Mouse (Mus musculus) megakaryocyte, embryonic 14.5 days (primary cell): Measurements from ENCODE around the gene Rps19. TPM values are rescaled to one million over a fixed set of nuclear protein-coding genes. Genes with fewer than 3 reads are reported as not detected.

Experiments
- H3K27me3 ChIP-seq: replicated peaks from 2 replicates; pipeline ENCODE3; 2012; ENCODE audit warnings: inconsistent platforms
- H3K36me3 ChIP-seq: replicated peaks from 2 replicates; pipeline ENCODE3; 2012; ENCODE audit warnings: low read length, inconsistent platforms, mixed read lengths
- H3K4me1 ChIP-seq: 2 replicates; pipeline ENCODE4 v1.6.1; 2012; ENCODE audit warnings: inconsistent platforms
- H3K4me3 ChIP-seq: replicated peaks from 2 replicates; pipeline ENCODE3; 2012; ENCODE audit warnings: moderate library complexity, mild to moderate bottlenecking, inconsistent platforms
- H3K9me3 ChIP-seq: 2 replicates; pipeline ENCODE4 v1.6.1; 2012; ENCODE audit warnings: inconsistent platforms
- FLI1 ChIP-seq: IDR thresholded peaks from 2 replicates; pipeline ENCODE4 v1.6.1; 2012; ENCODE audit warnings: low read length, inconsistent platforms, mixed read lengths
- GATA1 ChIP-seq: IDR thresholded peaks from 3 replicates; pipeline ENCODE4 v1.6.1; 2012; ENCODE audit warnings: mixed read lengths, low read length, inconsistent platforms, borderline replicate concordance
- polyA plus RNA-seq: library from polyadenylated mRNA; stranded (reverse); fragments of >175 nt; gene quantifications from 2 replicates; pipeline ENCODE4 v1.2.3, GENCODE M21; 2012; ENCODE audit warnings: low replicate concordance; ENCODE audit not compliant: insufficient read depth

Gene Rps19
- polyA plus RNA-seq, 1 experiment = 2,463 TPM

DNA sequence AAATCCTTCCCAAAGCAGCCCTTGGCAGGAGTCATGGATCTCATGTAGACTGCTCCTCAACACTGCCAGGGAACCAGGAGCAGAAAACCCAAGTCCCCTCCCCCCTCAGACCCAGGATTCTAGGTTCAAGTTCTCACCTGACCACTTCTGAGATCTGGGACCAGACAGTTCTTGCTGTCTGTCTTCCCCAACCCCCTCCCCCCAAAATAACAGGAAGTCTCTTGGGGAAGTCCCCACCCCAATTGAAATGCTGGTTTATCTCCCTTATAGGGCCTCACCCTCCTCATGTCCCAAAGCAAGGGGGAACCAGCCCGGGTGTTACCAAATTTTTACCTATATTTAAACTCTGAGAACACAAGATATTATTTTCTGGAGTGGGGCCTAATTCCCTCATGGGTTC lies 17.7 kb downstream of the Rps19 start:
- TF ChIP-seq FLI1 = no peak
- no peak for TF ChIP-seq GATA1
- H3K9me3 ChIP-seq = no peaks in the 10 kb centered on the region
- peaks cover 15% of the 10 kb centered on the region for H3K36me3 ChIP-seq
- no peaks in the 10 kb centered on the region for H3K27me3 ChIP-seq
- H3K4me1 ChIP-seq = peaks cover 52% of the 10 kb centered on the region
- no peak overlapping the region for H3K4me3 ChIP-seq

DNA sequence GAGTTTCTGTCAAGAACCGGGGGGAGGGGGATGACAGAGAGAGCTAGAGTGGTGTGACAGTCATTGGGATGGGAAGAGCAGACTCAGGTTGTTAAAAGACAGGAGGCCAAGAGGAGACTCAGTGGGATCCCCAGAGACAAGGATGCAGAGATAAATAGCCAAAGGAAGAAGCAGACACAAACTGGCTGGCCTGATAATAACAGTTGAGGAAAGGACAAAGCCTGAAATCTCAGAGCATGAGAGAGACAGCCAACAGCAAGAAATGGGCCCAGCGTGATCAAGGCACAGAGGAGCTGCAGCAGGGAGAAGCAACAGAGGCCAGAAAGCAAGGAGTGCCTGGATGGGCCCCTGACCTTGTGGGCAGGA lies 18.1 kb downstream of the Rps19 start:
- Histone ChIP-seq H3K36me3 (peaks cover 19% of the 10 kb centered on the region), H3K4me3 (peak overlapping the region; percentile 98), H3K4me1 (peaks cover 53% of the 10 kb centered on the region), H3K9me3 (no peaks in the 10 kb centered on the region), H3K27me3 (no peaks in the 10 kb centered on the region)
- no peak for TF ChIP-seq FLI1
- no peak for TF ChIP-seq GATA1

DNA sequence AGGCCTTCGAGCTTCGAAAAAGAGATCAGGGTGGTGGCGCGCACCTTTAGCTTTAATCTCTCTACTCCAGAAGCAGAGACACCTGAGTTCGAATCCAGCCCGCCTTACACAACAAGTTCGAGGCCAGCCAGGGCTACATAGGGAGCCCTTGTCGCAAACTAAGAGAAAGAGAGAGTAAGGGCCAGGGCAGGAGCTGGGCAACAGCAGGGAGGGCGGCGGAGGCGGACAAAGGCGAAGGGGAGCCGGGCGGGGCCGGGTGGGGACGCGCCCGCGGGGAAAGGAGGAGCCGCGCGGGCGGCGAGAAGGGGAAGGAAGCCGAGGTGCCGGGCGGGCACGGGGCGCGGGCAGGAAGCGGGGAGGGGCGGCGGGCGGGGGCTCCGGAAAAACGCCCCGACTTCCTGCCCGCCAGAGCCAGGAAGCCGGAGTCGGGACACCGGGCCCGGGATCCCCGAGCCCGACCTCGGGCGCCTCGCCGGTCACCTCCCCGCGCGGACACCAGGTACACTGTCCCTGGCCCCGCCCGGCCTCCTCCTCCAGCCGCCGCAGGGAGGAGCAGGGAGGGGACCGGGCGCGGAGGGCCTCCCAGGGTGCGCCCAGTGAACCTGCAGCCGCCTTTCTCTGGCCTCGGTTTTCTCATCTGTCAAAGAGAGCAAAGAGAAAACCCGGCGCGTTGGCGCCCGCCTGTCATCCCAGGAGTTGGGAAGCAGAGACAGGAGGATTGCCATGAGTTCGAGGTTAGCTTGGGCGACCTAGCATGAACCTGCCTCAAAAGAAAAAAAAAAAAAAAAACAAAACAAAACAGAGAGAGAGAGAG lies 18.7 kb downstream of the Rps19 start, which contains the start of gene Arhgef1:
Arhgef1 (plus strand) TSS at position 283 of the 814 bp plus-strand sequence.
- TF ChIP-seq FLI1 (no peak), GATA1 (no peak)
- Histone ChIP-seq H3K4me3 (peak within 1 kb of the TSS; percentile 98), H3K4me1 (peaks cover 53% of the 10 kb centered on the region), H3K9me3 (no peaks in the 10 kb centered on the region), H3K36me3 (peaks cover 25% of the 10 kb centered on the region), H3K27me3 (no peaks in the 10 kb centered on the region)

DNA sequence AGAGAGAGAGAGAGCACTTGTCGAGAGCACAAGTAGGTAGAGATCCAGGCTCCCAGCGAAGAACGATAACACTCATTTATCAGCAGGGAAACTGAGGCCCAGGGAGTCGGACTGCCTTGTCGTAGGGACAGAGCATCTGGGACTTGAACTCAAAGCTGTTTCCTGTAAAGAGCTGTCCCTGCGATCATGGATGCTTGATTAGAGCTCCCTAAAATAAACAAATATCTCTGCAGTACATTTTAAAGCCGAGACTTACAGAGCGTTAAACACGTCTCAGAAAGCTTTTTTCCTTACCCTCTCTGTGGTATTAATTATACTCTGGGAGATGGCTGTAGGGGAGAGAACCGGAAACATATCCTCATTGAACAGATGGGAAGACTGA lies 19.3 kb downstream of the Rps19 start:
- H3K27me3 ChIP-seq = no peaks in the 10 kb centered on the region
- H3K4me3 ChIP-seq = peak overlapping the region; percentile 98
- peaks cover 57% of the 10 kb centered on the region for H3K4me1 ChIP-seq
- no peak for TF ChIP-seq GATA1
- no peak for TF ChIP-seq FLI1
- H3K36me3 ChIP-seq = peaks cover 31% of the 10 kb centered on the region
- no peaks in the 10 kb centered on the region for H3K9me3 ChIP-seq

DNA sequence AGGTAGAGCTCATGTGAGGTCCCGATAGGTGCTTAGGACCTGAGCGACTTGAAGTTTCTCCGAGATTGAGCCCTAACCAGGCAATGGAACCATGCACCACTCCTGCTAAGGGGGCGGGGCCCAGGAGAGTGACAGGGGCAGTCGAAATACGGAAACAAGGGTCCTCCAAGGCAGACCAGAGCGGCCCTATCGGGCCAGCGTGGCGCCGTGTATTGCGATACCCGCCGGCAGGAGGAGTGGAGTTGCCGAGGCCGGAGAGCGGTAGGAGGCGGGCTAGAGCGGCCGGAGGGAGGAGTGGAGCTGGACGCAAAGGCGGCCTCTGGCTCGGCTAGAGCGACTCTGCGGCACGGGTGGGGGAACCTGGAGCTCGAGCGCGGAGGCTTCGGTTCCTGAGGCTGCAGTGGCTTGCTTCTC lies 19.9 kb downstream of the Rps19 start:
- Histone ChIP-seq H3K36me3 (peaks cover 37% of the 10 kb centered on the region), H3K27me3 (no peaks in the 10 kb centered on the region), H3K4me3 (peak overlapping the region; percentile 98), H3K9me3 (no peaks in the 10 kb centered on the region), H3K4me1 (peaks cover 58% of the 10 kb centered on the region)
- TF ChIP-seq GATA1 (no peak), FLI1 (no peak)

DNA sequence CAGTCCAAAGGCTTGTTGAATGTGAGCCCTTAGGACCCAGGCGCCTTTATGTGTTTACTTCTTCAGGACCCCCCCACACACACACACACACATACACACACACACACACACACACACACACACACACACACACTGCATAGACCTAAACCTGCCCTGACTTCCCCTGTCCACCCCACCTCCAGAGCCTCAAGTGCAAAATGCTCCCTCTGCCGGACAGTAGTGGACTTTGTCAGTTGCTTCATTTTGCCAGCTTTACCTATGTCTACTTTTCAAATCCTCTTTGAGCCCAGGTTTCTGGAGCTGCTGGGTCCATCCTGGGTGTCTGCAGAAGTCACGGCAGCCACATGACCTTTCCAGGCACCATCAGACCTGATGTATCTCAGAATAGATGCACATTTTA lies 20.8 kb downstream of the Rps19 start:
- H3K4me1 ChIP-seq = peaks cover 58% of the 10 kb centered on the region
- H3K27me3 ChIP-seq = no peaks in the 10 kb centered on the region
- no peaks in the 10 kb centered on the region for H3K9me3 ChIP-seq
- H3K36me3 ChIP-seq = peaks cover 46% of the 10 kb centered on the region
- peak overlapping the region; percentile 98 for H3K4me3 ChIP-seq
- no peak for TF ChIP-seq FLI1
- no peak for TF ChIP-seq GATA1

DNA sequence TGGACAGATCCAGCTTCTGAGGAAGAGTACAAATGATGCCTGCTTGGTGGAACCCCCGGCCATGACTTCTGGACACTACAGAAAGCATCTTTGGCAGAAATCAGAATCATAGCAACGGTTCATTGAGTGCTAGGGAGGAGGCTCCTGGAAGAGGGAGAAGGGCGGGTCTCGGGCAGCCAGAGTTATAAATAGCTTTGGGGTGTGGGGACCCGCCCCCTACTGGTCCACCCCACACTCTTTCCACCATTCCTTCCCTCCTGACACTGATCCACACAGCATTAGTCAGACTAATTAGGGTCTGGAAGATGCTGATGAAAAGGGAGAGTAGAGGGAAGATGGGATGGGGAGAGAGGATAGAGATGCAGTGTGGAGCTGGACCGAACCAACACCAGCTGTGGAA lies 22.4 kb downstream of the Rps19 start:
- Histone ChIP-seq H3K4me1 (peaks cover 53% of the 10 kb centered on the region), H3K36me3 (peaks cover 60% of the 10 kb centered on the region), H3K4me3 (peak overlapping the region; percentile 29), H3K27me3 (no peaks in the 10 kb centered on the region), H3K9me3 (no peaks in the 10 kb centered on the region)
- TF ChIP-seq GATA1 (no peak), FLI1 (no peak)

DNA sequence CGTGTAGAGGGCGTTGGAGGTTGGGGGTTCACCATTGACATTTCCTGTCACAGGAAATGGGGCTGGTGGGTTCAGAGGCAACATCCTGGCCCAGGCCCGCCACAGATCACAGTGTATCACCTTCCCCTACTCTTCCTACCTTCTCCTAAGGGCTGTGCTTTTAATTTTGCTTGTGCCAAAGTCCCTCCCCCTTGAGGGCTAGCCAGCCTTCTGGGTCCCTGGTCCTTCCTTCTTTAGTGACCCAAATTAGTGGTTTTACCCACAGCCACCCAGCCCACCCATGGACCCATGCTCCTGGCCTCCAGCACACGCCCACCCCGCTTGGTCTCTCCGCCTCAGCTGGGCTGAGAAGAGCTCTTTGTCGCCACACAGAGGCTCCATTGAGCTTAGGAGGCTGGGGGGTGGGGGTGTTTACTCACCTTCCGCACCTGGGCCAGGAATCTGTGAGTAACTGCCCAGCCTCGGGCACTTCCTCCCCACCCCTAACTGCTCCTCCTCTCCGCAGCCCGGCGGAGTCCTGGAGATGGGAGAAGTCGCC lies 23.1 kb downstream of the Rps19 start:
- Histone ChIP-seq H3K4me1 (peaks cover 54% of the 10 kb centered on the region), H3K4me3 (peak overlapping the region; percentile 18), H3K27me3 (no peaks in the 10 kb centered on the region), H3K9me3 (no peaks in the 10 kb centered on the region), H3K36me3 (peaks cover 68% of the 10 kb centered on the region)
- TF ChIP-seq GATA1 = no peak
- no peak for TF ChIP-seq FLI1

DNA sequence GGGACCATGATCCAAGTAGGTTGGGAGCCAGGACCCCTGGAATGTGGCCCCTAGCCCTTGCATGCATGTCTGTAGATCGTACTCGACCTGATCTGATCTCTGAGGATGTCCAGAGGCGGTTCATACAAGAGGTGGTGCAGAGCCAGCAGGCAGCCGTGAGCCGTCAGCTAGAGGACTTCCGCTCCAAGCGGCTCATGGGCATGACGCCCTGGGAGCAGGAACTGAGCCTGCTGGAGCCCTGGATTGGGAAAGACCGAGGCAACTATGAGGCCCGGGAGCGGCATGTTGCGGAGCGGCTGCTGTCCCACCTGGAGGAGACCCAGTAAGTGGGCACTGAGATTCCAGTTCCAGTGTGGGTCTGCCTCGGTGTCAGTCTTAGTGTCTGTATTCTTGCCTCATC lies 28.3 kb downstream of the Rps19 start:
- H3K4me3 ChIP-seq = no peak overlapping the region
- H3K4me1 ChIP-seq = peaks cover 30% of the 10 kb centered on the region
- H3K36me3 ChIP-seq = peaks cover 75% of the 10 kb centered on the region
- H3K27me3 ChIP-seq = no peaks in the 10 kb centered on the region
- H3K9me3 ChIP-seq = no peaks in the 10 kb centered on the region
- TF ChIP-seq FLI1 = no peak
- TF ChIP-seq GATA1 = no peak

DNA sequence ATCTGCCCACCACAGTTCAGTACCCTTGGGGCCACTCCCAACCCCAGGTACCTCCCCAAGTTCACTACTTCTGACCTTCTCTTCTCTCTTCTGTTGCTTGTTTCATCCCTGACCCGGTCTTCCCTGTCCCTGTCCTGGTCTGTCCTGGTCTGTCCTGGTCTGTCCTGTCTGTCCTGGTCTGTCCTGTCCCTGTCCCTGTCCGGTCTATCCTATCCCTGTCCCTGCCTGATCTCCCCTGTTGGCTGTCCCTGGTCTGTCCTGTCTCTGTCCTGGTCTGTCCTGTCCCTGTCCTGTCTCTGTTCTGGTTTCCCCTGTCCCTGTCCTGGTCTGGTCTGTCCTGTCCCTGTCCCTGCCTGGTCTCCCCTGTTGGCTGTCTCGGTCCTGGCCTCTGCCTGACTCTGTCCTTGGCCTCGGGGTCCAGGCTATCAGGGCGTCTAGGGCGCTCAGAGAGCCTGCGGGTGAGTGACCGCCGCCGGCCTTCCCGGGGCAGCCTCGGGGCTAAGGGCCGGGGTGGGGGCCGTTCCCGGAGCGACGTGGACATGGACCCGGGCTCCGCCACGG lies 34.7 kb downstream of the Rps19 start:
- H3K36me3 ChIP-seq = peaks cover 74% of the 10 kb centered on the region
- no peaks in the 10 kb centered on the region for H3K9me3 ChIP-seq

More for the DNA sequence above, 34.7 kb downstream of the Rps19 start:
- Histone ChIP-seq H3K4me3 (no peak overlapping the region), H3K4me1 (no peaks in the 10 kb centered on the region), H3K27me3 (no peaks in the 10 kb centered on the region)
- TF ChIP-seq GATA1 (no peak), FLI1 (no peak)
